Mouse (Mus musculus) liver (tissue): ENCODE measurements around the gene Btbd8.
A peak's percentile ranks its signal among the peaks of the same experiment; 100 is the strongest.

Experiments used
- DNase-seq: peaks from one replicate; pipeline ENCODE4 v3.0.0-alpha.2; 2020; ENCODE audit warnings: mixed read lengths

The Btbd8 gene

GRCm38 (mm10) chr5:107437464-107438281, at the start of gene Btbd8:
Btbd8 (plus strand) TSS chr5:107437997.
- DNase-seq = peak; percentile 97

GRCm38 (mm10) chr5:107389373-107389772, 48.4 kb upstream of the Btbd8 start:
- DNase-seq = no peak

GRCm38 (mm10) chr5:107394437-107394836, 43.4 kb upstream of the Btbd8 start:
- no peak for DNase-seq

- no peak for DNase-seq
Measured at GRCm38 (mm10) chr5:107402436-107402835, 35.4 kb upstream of the Btbd8 start, which contains the start of gene Ephx4. Ephx4 (plus strand) TSS chr5:107402736.

GRCm38 (mm10) chr5:107403011-107403946, 34.5 kb upstream of the Btbd8 start:
- peak; percentile 8 for DNase-seq

- DNase-seq = no peak
Measured at GRCm38 (mm10) chr5:107403947-107404684, 33.7 kb upstream of the Btbd8 start.

- no peak for DNase-seq
Measured at GRCm38 (mm10) chr5:107405361-107405760, 32.4 kb upstream of the Btbd8 start.

GRCm38 (mm10) chr5:107410305-107410704, 27.5 kb upstream of the Btbd8 start:
- no peak for DNase-seq

GRCm38 (mm10) chr5:107411326-107411725, 26.5 kb upstream of the Btbd8 start:
- no peak for DNase-seq

- DNase-seq = no peak
Measured at GRCm38 (mm10) chr5:107412285-107412684, 25.5 kb upstream of the Btbd8 start.

GRCm38 (mm10) chr5:107415098-107415497, 22.7 kb upstream of the Btbd8 start:
- DNase-seq = no peak

- DNase-seq = no peak
Measured at GRCm38 (mm10) chr5:107421676-107422075, 16.1 kb upstream of the Btbd8 start.

GRCm38 (mm10) chr5:107431249-107431648, 6.5 kb upstream of the Btbd8 start, which contains the start of gene Lpcat2b:
Lpcat2b (plus strand) TSS chr5:107431549.
- no peak for DNase-seq

- no peak for DNase-seq
Measured at GRCm38 (mm10) chr5:107434001-107434400, 3.8 kb upstream of the Btbd8 start.

GRCm38 (mm10) chr5:107436185-107436584, 1.6 kb upstream of the Btbd8 start:
- DNase-seq = no peak

GRCm38 (mm10) chr5:107436587-107437209, 1.1 kb upstream of the Btbd8 start:
- peak; percentile 20 for DNase-seq

GRCm38 (mm10) chr5:107438353-107438752, 556 bp downstream of the Btbd8 start:
- DNase-seq = no peak

GRCm38 (mm10) chr5:107441881-107442280, 4.1 kb downstream of the Btbd8 start:
- no peak for DNase-seq

GRCm38 (mm10) chr5:107444251-107444650, 6.5 kb downstream of the Btbd8 start:
- DNase-seq = no peak

GRCm38 (mm10) chr5:107447977-107448376, 10.2 kb downstream of the Btbd8 start:
- no peak for DNase-seq

GRCm38 (mm10) chr5:107448784-107449183, 11.0 kb downstream of the Btbd8 start:
- no peak for DNase-seq

- no peak for DNase-seq
Measured at GRCm38 (mm10) chr5:107449620-107450019, 11.8 kb downstream of the Btbd8 start.
